Mouse (Mus musculus) spleen, adult 2 months (tissue): Measurements from ENCODE around the gene Zswim5. TPM values are rescaled to one million over a fixed set of nuclear protein-coding genes. Genes with fewer than 3 reads are reported as not detected.
A peak's percentile ranks its signal among the peaks of the same experiment; 100 is the strongest.
"Not testable (repeated sequence)": the region's sequence is repeated elsewhere in the genome, so short reads cannot be mapped to it uniquely, and the experiment has no call there.

ENCODE experiments used
- DNase-seq, 2 experiments: peaks; one replicate each; pipeline versions ENCODE4 v3.0.0 to v3.0.0-alpha.2; 2012 to 2021; ENCODE audit warnings: low spot score in 2 of 2, low read depth in 1 of 2
- H3K27ac ChIP-seq: fragments of 200-500 bp; 2 replicates; pipeline ENCODE4 v1.5.1; 2012; ENCODE audit warnings: low read length, inconsistent platforms; ENCODE audit not compliant: insufficient read depth
- H3K27me3 ChIP-seq: fragments of 200-500 bp; 2 replicates; pipeline ENCODE4 v1.6.1; 2012; ENCODE audit warnings: mild to moderate bottlenecking, moderate library complexity, low read length, inconsistent platforms; ENCODE audit not compliant: control insufficient read depth, insufficient read depth
- H3K36me3 ChIP-seq: fragments of 200-500 bp; 2 replicates; pipeline ENCODE4 v1.6.1; 2012; ENCODE audit warnings: mild to moderate bottlenecking, low read length, inconsistent platforms; ENCODE audit not compliant: control insufficient read depth, insufficient read depth
- H3K4me1 ChIP-seq: fragments of 200-500 bp; 2 replicates; pipeline ENCODE4 v1.6.1; 2011; ENCODE audit warnings: inconsistent platforms; ENCODE audit not compliant: control insufficient read depth, insufficient read depth, insufficient read length
- H3K4me3 ChIP-seq: fragments of 200-500 bp; 2 replicates; pipeline ENCODE4 v1.5.1; 2011; ENCODE audit warnings: mild to moderate bottlenecking, inconsistent platforms; ENCODE audit not compliant: insufficient read depth, insufficient read length; ENCODE audit errors: extremely low read depth
- CTCF ChIP-seq: fragments of 200-500 bp; IDR thresholded peaks from 2 replicates; pipeline ENCODE4 v1.5.1; 2011; ENCODE audit warnings: mild to moderate bottlenecking, inconsistent platforms; ENCODE audit not compliant: insufficient read depth, insufficient read length, insufficient replicate concordance; ENCODE audit errors: extremely low read depth
- POLR2A ChIP-seq: fragments of 200-500 bp; IDR thresholded peaks from 2 replicates; pipeline ENCODE4 v1.6.1; 2011; ENCODE audit warnings: low read depth, low read length, inconsistent platforms
- WGBS: fragments of 180-500 bp; shearing (Covaris S2); methylation state at CpG from one replicate; pipeline ENCODE4 v1.1.7; 2018; 5-methylcytosine and 5-hydroxymethylcytosine counted together
- polyA plus RNA-seq: library from polyadenylated mRNA; depleted of rRNA; stranded (reverse); fragments of >200 nt; gene quantifications from 2 replicates; pipeline ENCODE4 v1.2.3, GENCODE M21; 2012; rRNA removed

Zswim5 gene
- 0.07 TPM in 2 replicates for polyA plus RNA-seq

GRCm38 (mm10) chr4:116876995-116877728 is at the start of gene Zswim5:
Zswim5 (plus strand) TSS chr4:116877376.
- under 1% methylated on average over 98 of the region's 104 CpGs for WGBS
- Histone ChIP-seq H3K27me3 (peaks cover 21% of the 10 kb centered on the region), H3K4me1 (peaks cover 2% of the 10 kb centered on the region; the same call in 1 of the 2 replicates), H3K4me3 (peak within 1 kb of the TSS; percentile 60), H3K36me3 (no peaks in the 10 kb centered on the region), H3K27ac (no peak within 1 kb of the TSS)
- DNase-seq: peak in 1 of 2 experiments; percentile 6
- TF ChIP-seq POLR2A (no peak), CTCF (no peak)

GRCm38 (mm10) chr4:116827819-116828218 is 49.4 kb upstream of the Zswim5 start:
- TF ChIP-seq CTCF (peak; percentile 35; the same call in 1 of the 2 replicates), POLR2A (no peak)
- 2% methylated on average over 4 of the region's 4 CpGs for WGBS
- Histone ChIP-seq H3K27me3 (no peaks in the 10 kb centered on the region), H3K4me3 (no peak overlapping the region), H3K36me3 (no peaks in the 10 kb centered on the region), H3K4me1 (peaks cover 6% of the 10 kb centered on the region; the same call in 1 of the 2 replicates), H3K27ac (no peak overlapping the region)
- DNase-seq: peak in 1 of 2 experiments; percentile 58

GRCm38 (mm10) chr4:116829364-116830069 is 47.7 kb upstream of the Zswim5 start:
- WGBS: 84% methylated on average over 6 of the region's 6 CpGs
- H3K4me1 ChIP-seq: peaks cover 2% of the 10 kb centered on the region; the same call in 1 of the 2 replicates
- no peak overlapping the region for H3K27ac ChIP-seq
- H3K4me3 ChIP-seq: no peak overlapping the region
- no peak for DNase-seq
- no peaks in the 10 kb centered on the region for H3K36me3 ChIP-seq
- no peaks in the 10 kb centered on the region for H3K27me3 ChIP-seq
- TF ChIP-seq POLR2A (no peak), CTCF (no peak)

GRCm38 (mm10) chr4:116830070-116830368 is 47.2 kb upstream of the Zswim5 start:
- H3K27ac ChIP-seq: no peak overlapping the region
- H3K27me3 ChIP-seq: no peaks in the 10 kb centered on the region
- peaks cover under 1% of the 10 kb centered on the region; the same call in 1 of the 2 replicates for H3K4me1 ChIP-seq
- WGBS: 70% methylated on average over 6 of the region's 6 CpGs
- no peak overlapping the region for H3K4me3 ChIP-seq
- DNase-seq: no peak
- TF ChIP-seq POLR2A (no peak), CTCF (no peak)
- no peaks in the 10 kb centered on the region for H3K36me3 ChIP-seq

- TF ChIP-seq CTCF (no peak), POLR2A (no peak)
- 76% methylated on average over 2 of the region's 2 CpGs for WGBS
- Histone ChIP-seq H3K36me3 (no peaks in the 10 kb centered on the region), H3K4me3 (no peak overlapping the region), H3K4me1 (no peaks in the 10 kb centered on the region), H3K27me3 (peaks cover 2% of the 10 kb centered on the region; the same call in 1 of the 2 replicates), H3K27ac (no peak overlapping the region)
- no peak for DNase-seq
Measured at GRCm38 (mm10) chr4:116838999-116839398, 38.2 kb upstream of the Zswim5 start.

GRCm38 (mm10) chr4:116840096-116840495 is 37.1 kb upstream of the Zswim5 start:
- DNase-seq, H3K27ac ChIP-seq, H3K36me3 ChIP-seq, H3K4me3 ChIP-seq, H3K27me3 ChIP-seq, H3K4me1 ChIP-seq: not testable (repeated sequence)
- WGBS: 44% methylated on average over 27 of the region's 29 CpGs

- H3K27ac ChIP-seq: no peak overlapping the region
- H3K36me3 ChIP-seq: no peaks in the 10 kb centered on the region
- H3K4me1 ChIP-seq: no peaks in the 10 kb centered on the region
- peaks cover 2% of the 10 kb centered on the region; the same call in 1 of the 2 replicates for H3K27me3 ChIP-seq
- H3K4me3 ChIP-seq: no peak overlapping the region
- no peak for TF ChIP-seq POLR2A
- TF ChIP-seq CTCF: no peak
- no peak for DNase-seq
- 83% methylated on average over 6 of the region's 6 CpGs for WGBS
Measured at GRCm38 (mm10) chr4:116840841-116841240, 36.3 kb upstream of the Zswim5 start.
